Comparison of ENCODE assay signal across 18 mouse cellular contexts in the genomic region with DNA sequence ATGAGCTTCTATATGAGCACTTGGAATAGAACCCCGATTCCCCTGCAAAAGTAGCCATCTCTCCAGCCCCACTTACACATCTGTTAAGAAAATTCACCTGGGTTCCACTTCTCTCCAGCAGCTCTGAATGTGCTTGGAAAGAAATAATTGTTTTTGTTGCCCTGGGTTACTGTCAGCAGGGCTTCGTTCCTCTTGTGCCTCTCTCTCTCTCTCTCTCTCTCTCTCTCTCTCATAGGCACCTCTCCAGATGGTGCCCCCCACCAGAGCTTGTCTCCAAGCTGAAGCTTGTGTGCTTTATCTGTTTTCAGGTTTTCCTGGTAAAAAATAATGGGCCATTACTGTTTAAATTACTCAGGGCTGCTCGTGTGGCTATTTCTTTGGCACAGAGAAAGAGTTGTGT.
DNase-seq lines count a peak whose midpoint lies in the region; ATAC-seq and TF ChIP-seq lines count a peak whose summit lies in the region.
"Had no signal": no experiment of that assay in that cellular context is flagged by ENCODE, and none has a peak within 500 bp of the region (broad histone marks: within the 10 kb centered on the region; RNA-seq: fewer than 3 reads in every experiment).

No protein-coding gene starts in this region.

- TF ChIP-seq CTCF in layer of hippocampus, adult 2 months (conservative IDR thresholded peaks at IDR 0.05): no peak

- peak; percentile 12 for DNase-seq in embryonic facial prominence, embryonic 11.5 days (ENCODE audit: low spot score)
- DNase-seq in embryonic facial prominence, embryonic 10.5 days (ENCODE audit: low spot score): no peak
- DNase-seq in layer of hippocampus, adult 2 months (ENCODE audit: low spot score in 2 of 2): no peak
- no peak for DNase-seq in layer of hippocampus, adult 9-11 months
- no peak for DNase-seq in testis, postnatal 10 days (ENCODE audit: low spot score)
- DNase-seq in yolk sac, embryonic 10.5 days (ENCODE audit: low spot score): no peak
- DNase-seq: adrenal gland, adult 8-10 months; cerebellum, adult 9-11 months; gastrocnemius, postnatal 36 days; kidney, adult 11 months; left cerebral cortex, postnatal 4 days; lung, adult 2 months; right cerebral cortex, adult 18-20 months; thymus, postnatal 25 days had no signal

- no peak for ATAC-seq in embryonic facial prominence, embryonic 11.5 days (replicated peaks; ENCODE audit: insufficient number of reproducible peaks, low FRiP score, low TSS enrichment, low read depth)
- 0 out of 2 replicates have a peak, but pooled peaks have one; percentile 10 for ATAC-seq in forebrain, embryonic 15.5 days (replicated peaks)
- ATAC-seq in limb, embryonic 13.5 days (ENCODE audit: low FRiP score, low read depth): no peak
- ATAC-seq: liver, embryonic 12.5 days; Patski had no signal

- no peaks in the 10 kb centered on the region for H3K27me3 ChIP-seq in embryonic facial prominence, embryonic 11.5 days (ENCODE audit: control insufficient read depth, insufficient read depth, low read length)
- H3K27me3 ChIP-seq in embryonic facial prominence, embryonic 10.5 days (replicated peaks; ENCODE audit: low read depth, poor library complexity, severe bottlenecking): no peaks in the 10 kb centered on the region
- no peaks in the 10 kb centered on the region for H3K27me3 ChIP-seq in forebrain, embryonic 15.5 days
- no peaks in the 10 kb centered on the region for H3K27me3 ChIP-seq in limb, embryonic 13.5 days
- H3K27me3 ChIP-seq: liver, embryonic 12.5 days; Patski had no signal

- no peaks in the 10 kb centered on the region; the same call in 1 of the 2 replicates for H3K36me3 ChIP-seq in embryonic facial prominence, embryonic 11.5 days (replicated peaks; ENCODE audit: control insufficient read depth, insufficient read depth, low read depth, low read length)
- H3K36me3 ChIP-seq in embryonic facial prominence, embryonic 10.5 days (replicated peaks): no peaks in the 10 kb centered on the region; the same call in 1 of the 2 replicates
- peaks cover 12% of the 10 kb centered on the region for H3K36me3 ChIP-seq in forebrain, embryonic 15.5 days
- peaks cover 58% of the 10 kb centered on the region for H3K36me3 ChIP-seq in limb, embryonic 13.5 days
- H3K36me3 ChIP-seq: liver, embryonic 12.5 days had no signal

- H3K4me1 ChIP-seq in embryonic facial prominence, embryonic 11.5 days (ENCODE audit: control insufficient read depth, insufficient read depth, low read length): no peaks in the 10 kb centered on the region
- peaks cover 16% of the 10 kb centered on the region for H3K4me1 ChIP-seq in embryonic facial prominence, embryonic 10.5 days
- peaks cover 21% of the 10 kb centered on the region for H3K4me1 ChIP-seq in forebrain, embryonic 15.5 days
- H3K4me1 ChIP-seq in limb, embryonic 13.5 days: peaks cover 14% of the 10 kb centered on the region
- H3K4me1 ChIP-seq: liver, embryonic 12.5 days had no signal

- no peak overlapping the region for H3K9ac ChIP-seq in embryonic facial prominence, embryonic 11.5 days (replicated peaks; ENCODE audit: low read length)
- no peak overlapping the region for H3K9ac ChIP-seq in forebrain, embryonic 15.5 days (replicated peaks)
- H3K9ac ChIP-seq in limb, embryonic 13.5 days: no peak overlapping the region
- H3K9ac ChIP-seq: liver, embryonic 12.5 days had no signal

- 53% methylated on average over 3 of the region's 3 CpGs for WGBS in embryonic facial prominence, embryonic 11.5 days
- WGBS in embryonic facial prominence, embryonic 10.5 days: 52% methylated on average over 3 of the region's 3 CpGs
- 34% methylated on average over 3 of the region's 3 CpGs for WGBS in forebrain, embryonic 15.5 days
- WGBS in limb, embryonic 13.5 days: 38% methylated on average over 3 of the region's 3 CpGs

- no peak overlapping the region for H3K4me2 ChIP-seq in embryonic facial prominence, embryonic 11.5 days (ENCODE audit: low read depth, low read length)
- H3K4me2 ChIP-seq in forebrain, embryonic 15.5 days (replicated peaks): no peak overlapping the region
- no peak overlapping the region for H3K4me2 ChIP-seq in limb, embryonic 13.5 days (replicated peaks)
- H3K4me2 ChIP-seq: liver, embryonic 12.5 days had no signal

- no peaks in the 10 kb centered on the region for H3K9me3 ChIP-seq in embryonic facial prominence, embryonic 11.5 days (replicated peaks; ENCODE audit: control insufficient read depth, low read length)
- no peaks in the 10 kb centered on the region for H3K9me3 ChIP-seq in embryonic facial prominence, embryonic 10.5 days
- H3K9me3 ChIP-seq in forebrain, embryonic 15.5 days: no peaks in the 10 kb centered on the region
- no peaks in the 10 kb centered on the region for H3K9me3 ChIP-seq in limb, embryonic 13.5 days
- H3K9me3 ChIP-seq: liver, embryonic 12.5 days had no signal

- H3K27ac ChIP-seq in embryonic facial prominence, embryonic 11.5 days (replicated peaks; ENCODE audit: low read depth, low read length): no peak overlapping the region
- no peak overlapping the region for H3K27ac ChIP-seq in embryonic facial prominence, embryonic 10.5 days (replicated peaks)
- H3K27ac ChIP-seq in layer of hippocampus, adult 2 months: peak overlapping the region; percentile 73
- H3K27ac ChIP-seq in forebrain, embryonic 15.5 days (replicated peaks): peak overlapping the region; percentile 29; the same call in 1 of the 2 replicates
- H3K27ac ChIP-seq in limb, embryonic 13.5 days: peak overlapping the region; percentile 15; the same call in 1 of the 2 replicates
- H3K27ac ChIP-seq: liver, embryonic 12.5 days had no signal

- no peak overlapping the region for H3K4me3 ChIP-seq in embryonic facial prominence, embryonic 11.5 days (ENCODE audit: low read depth, low read length)
- H3K4me3 ChIP-seq in embryonic facial prominence, embryonic 10.5 days: no peak overlapping the region
- no peak overlapping the region for H3K4me3 ChIP-seq in layer of hippocampus, adult 2 months
- H3K4me3 ChIP-seq in forebrain, embryonic 15.5 days: no peak overlapping the region
- no peak overlapping the region for H3K4me3 ChIP-seq in limb, embryonic 13.5 days
- H3K4me3 ChIP-seq: liver, embryonic 12.5 days had no signal

Comparison
In these comparisons a context has a peak if more than half of its experiments do, and no peak if none do; other contexts are left out.
1. H3K27ac ChIP-seq: peak in layer of hippocampus, adult 2 months (single experiment), forebrain, embryonic 15.5 days (single experiment) and limb, embryonic 13.5 days (single experiment); none in embryonic facial prominence, embryonic 11.5 days (single experiment) and embryonic facial prominence, embryonic 10.5 days (single experiment).